Mouse (Mus musculus) gonadal fat pad, adult 2 months (tissue): ENCODE data around the gene Cdc6. TPM values are rescaled to one million over a fixed set of nuclear protein-coding genes. Genes with fewer than 3 reads are reported as not detected.
"Not testable (repeated sequence)": the region's sequence is repeated elsewhere in the genome, so short reads cannot be mapped to it uniquely, and the experiment has no call there.

Experiments used
- DNase-seq: peaks from one replicate; pipeline ENCODE4 v3.0.0-alpha.2; 2012; ENCODE audit warnings: low read depth
- polyA plus RNA-seq: library from polyadenylated mRNA; depleted of rRNA; stranded (reverse); fragments of >200 nt; gene quantifications from 2 replicates; pipeline ENCODE4 v1.2.3, GENCODE M21; 2012

Gene Cdc6
- polyA plus RNA-seq, 1 experiment = 0.35 TPM

DNA sequence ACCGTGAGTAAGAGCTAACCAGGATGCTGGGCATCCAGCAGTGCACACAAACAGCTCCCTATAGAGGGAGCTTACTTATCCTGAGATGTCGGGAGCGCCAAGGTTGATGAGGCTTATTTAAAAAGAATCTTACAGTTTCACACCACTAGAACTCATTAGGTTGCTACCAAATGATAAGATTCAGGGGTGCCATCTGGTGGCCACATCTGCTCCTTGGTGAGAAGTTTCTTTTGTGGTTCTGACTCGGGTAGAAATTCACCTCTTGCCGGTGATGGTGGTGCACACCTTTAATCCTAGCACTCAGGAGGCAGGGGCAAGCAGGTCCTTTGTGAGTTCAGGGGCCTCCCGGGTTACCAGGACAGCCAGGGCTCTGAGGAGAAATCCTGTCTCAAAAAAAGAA, 2.1 kb downstream of the Cdc6 start:
- DNase-seq = no peak

DNA sequence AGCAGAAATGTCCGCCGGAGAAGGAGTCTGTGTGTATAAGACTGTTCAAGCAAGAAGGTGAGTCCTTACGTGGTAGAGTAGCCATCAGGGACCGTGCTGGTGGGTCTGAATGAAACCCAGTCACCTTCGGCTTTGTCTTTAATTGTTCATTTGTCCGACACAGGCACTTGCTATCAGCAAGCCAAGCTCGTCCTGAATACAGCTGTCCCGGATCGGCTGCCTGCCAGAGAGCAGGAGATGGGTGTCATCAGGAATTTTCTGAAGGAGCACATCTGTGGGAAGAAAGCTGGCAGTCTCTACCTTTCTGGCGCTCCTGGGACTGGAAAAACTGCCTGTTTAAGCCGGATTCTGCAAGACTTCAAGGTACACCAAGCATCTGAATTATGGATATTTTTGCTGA, 2.8 kb downstream of the Cdc6 start:
- no peak for DNase-seq

DNA sequence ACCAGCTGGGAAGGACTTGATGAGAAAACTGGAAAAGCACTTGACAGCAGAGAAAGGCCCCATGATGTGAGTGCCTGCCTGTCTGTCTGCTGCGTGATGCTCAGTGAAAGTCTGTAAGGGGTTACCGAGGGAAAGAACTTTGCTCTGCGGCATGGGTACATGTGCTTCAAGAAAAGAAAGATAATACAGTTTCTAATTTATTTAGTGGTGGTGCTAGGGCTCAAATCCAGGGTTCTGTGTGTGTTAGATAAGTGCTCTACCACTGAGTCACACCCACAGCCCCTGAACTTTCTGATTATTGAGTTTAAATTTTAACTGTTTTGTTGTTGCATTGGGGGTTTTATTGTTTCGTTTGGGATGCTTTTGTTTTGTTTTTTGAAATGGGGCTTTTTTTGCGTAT, 3.9 kb downstream of the Cdc6 start:
- no peak for DNase-seq

DNA sequence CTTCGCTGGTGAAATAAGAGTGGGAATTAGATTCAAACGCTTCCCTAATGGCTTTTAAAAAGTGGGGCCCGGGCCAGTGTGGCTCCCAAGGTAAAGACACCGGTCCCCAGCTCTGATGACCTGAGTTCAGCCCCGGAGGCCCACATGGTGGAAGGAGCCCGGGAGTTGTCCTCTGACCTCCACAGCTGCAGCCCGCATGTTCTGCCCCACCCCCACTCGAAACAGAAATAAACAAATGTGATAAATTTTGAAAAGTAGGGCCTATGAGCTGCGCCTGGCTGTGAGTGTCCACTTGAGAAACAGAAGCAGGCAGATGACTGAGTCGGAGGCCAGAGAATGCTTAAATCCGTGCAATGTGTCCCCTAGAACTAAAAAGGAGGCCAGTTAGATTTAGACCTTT, 6.6 kb downstream of the Cdc6 start:
- no peak for DNase-seq

DNA sequence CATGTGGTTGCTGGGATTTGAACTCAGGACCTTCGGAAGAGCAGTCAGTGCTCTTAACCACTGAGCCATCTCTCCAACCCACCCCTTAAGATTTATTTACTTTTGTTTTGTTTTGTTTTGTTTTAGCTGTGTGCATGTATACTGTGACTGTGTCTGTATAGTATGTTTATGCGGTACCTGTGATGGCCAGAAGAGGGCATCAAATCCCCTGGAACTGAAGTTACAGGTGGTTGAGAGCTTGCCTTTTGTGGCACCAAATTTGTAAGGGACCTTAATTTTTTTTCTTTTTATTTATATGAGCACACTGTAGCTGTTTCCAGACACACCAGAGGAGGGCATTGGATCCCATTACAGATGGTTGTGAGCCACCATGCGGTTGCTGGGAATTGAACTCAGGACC, 8.8 kb downstream of the Cdc6 start:
- not testable (repeated sequence) for DNase-seq

DNA sequence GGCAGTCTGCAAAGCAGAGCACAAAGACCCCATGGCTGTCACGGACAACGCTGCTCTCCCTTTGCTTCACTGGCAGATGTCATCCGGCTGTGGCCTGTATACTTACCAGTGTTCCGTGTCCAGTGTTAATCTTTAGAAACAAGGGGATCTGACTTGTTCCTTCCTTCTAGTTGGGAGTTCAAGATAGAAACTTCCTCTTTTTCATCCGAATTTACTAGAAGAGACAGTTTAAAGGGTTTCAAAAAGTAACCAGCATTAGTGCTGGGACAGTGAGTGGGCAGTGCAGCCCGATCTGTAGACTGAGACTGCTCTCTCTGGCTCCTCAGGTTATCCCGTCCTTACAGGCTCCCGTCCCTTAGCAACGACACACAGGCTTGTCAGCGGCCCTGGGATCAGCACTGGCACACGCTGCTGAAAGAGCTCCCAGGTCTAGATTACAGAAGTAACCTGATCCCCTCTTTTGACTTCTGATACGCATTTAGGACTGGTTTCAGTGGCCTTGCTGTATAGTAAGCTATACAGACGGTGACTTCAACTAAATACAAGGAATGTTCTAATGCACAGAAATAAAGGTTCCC, 9.9 kb downstream of the Cdc6 start:
- DNase-seq = no peak

DNA sequence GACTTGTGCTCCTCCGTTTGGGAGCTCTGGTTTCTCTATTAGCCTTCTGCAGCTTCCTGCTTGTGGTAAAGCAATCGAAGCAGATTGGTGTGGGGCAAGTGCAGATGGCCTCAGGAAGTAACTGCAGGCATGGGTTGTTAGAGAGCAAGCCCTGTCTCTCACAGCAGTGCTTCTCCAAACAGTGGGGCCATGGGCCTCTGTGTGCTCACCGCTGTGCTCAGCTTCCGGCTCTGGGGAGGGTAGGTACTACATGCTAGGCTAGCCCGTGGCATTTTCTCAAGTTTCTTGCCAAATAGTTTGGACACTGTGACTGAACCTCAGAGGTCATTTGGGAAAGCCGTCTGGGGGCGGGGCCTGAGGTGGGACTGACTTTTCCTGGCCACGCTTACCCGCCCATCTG, 10.6 kb downstream of the Cdc6 start:
- DNase-seq = no peak

DNA sequence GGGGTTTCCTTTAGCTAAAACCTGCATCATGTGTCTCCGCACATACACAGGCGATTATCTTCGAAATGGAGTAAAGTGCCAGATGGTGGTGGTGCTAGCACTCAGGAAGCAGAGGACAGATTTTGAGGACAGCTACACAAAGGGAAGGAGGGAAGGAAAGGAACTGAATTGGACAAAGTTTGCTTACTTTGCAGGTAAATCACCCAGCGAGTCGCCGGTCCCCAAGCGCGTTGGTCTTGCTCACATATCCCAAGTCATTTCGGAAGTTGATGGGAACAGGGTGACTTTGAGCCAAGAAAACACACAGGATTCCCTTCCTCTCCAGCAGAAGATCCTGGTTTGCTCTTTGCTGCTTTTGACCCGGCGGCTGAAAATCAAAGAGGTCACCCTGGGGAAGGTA, 11.4 kb downstream of the Cdc6 start:
- DNase-seq = no peak

DNA sequence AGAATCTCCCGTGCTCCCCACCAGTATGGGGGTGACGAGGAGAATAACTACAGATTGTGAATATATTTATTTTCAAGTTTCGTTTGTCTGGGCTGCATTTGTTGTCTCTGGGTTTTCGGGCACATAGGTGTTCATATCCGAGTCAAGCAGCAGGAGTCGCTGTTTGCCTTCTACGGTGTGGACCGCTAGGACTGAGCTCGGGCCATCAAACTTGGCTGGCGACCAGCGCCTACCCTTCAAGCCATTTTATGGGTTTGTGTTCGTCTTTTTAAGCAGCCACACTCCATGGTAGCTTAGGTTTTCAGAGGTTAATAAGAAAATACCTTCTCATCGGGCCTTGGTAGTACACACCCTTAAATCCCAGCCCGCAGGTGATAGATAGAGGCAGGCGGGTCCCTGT, 14.2 kb downstream of the Cdc6 start:
- DNase-seq = not testable (repeated sequence)

DNA sequence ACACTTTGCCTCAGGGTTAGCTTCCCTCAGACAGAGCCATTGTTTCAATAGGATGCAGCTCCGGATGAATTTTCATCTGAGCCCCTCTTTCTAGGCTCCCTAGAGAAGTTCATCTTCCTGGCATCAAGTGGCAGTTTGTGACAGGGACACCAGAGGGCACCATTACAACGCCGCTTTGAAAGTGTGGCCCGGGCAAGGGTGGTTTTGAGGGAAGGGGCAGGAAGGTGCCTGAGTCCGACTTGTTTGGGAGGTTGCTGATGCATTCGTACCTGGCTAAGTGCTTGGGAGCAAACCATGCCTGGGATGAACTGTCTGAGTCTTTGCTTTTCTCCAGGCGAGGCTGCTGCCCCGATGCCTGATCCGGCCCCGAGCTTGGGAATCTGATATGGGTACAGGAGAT, 14.7 kb downstream of the Cdc6 start:
- DNase-seq = not testable (repeated sequence)

DNA sequence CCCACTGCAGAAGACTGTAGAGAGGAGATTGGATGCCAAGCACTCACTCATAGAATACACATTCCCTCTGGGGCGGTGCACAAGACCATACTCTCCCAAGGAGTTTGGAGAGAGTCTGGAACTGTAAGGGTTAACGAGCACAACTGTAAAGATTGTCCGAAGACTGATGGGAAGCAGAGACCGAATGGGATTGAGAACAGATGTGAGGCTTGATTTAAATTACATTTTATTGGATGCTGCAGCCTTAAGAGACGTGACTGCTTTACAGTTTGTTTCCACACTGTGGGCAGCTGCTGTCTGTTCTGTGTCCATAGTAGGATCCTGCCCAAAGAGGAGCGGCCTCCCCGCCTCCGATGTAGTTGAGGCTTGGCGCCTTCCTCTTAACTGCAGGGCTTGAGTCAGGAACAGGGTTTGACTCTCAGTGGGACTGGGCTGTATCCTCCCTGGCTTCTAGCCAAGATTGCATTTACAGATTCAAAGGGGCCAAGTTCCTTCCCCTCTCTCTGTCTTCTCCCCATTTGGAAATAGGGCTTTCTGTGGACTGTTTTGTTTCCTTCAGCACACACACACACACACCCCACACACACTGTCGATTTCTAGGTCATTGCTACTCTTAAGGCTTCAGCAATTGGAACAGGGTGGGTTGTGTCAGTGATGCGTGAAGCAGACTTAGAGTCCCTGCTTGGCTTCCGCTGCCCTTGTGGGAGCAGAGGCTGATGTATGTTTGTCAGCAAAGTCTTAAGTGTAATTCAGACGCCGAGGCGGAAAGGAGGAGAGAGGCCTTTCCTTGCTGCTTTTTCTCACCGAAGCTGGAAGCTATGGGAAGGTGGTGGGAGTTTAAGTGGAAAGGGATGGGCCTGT, 15.5 kb downstream of the Cdc6 start:
- not testable (repeated sequence) for DNase-seq

DNA sequence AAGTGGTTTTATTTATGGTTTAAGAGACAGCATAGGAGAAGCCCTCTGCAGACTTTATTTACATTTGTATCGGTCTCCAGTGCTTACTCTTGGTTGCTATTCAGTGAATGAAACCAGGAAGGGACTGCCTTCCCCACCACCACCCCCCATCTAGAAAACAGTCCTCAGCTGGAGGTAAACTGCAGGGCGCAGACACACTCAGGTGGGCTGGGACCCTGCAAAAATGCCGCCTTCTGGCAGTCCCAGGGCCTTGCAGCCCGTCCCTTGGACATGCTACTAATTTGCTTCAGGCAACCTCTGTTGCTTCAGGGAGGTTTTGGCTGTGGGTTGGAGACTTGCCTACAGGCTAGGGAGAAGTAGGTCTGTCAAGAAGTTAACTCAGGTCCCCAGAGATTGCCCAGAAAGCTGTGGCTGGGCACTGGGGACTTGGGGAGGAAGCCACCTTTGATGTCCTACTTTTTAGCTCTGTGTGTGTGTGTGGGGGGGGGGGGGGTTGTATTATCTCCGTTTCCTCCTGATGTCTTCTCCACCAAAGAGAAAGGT, 17.1 kb downstream of the Cdc6 start:
- DNase-seq = no peak

DNA sequence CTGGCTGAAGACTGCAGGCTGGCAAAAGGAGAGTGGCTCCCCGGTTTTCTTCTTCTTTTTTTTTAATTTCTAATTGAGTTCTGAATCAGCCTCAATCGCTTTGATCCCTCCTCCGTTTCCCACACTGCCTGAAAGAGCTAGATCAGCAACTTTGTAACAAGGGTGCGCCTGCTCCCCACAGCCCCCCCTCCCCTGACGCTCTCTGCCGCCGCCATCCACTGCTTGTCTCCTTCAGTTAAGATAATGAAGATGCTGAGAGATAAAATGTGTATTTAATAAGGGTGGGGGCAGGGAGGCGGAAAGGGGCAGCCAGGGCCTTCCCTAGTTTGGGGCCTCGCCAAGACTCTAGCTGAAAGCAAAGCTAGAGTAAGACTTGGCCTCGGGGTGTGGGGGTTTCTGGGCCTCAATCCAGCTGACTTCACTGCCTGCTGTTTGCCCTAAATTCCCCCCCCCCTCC, 17.7 kb downstream of the Cdc6 start:
- DNase-seq = no peak

DNA sequence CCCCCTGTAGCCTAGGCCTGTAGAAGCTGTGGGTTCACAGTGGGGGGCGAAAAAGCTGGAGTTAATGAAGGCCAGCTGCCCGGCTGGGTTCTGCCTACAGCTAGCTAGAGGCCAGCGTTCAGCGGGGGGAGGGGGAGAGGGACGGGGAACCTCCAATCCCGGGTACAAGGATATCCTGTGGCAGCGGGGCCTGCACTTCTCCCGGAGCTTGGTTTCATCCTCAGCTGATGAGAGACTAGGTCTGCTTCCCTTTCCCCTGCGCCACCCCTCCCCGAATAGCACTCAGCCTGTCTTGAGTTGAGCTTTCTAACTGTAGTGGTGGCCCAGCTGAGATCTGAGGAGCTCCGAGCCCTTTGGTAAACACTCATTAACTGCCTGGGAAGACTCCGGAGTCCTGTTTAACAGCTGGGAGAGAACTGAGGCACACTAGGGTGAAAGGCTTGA, 18.3 kb downstream of the Cdc6 start:
- DNase-seq = no peak

DNA sequence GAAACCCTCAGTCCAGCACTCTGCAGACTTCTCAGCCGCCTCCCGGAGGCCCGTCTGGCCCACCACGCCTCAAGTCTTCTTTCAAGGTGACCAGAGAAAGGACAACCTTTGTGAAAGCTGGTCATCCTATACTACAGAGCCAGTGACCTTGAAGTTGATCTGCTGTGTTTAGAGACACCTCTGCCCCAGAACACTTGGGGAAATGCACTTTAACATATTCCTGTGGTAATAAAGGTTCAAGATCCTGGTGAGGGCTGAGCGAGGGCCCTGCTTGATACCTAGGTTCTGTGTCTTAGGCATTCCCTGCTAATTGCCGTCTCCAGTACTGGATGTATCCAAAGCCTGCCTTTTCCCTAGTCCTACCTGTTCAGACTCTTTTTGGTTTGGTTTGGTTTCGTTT, 19.0 kb downstream of the Cdc6 start:
- DNase-seq = no peak

DNA sequence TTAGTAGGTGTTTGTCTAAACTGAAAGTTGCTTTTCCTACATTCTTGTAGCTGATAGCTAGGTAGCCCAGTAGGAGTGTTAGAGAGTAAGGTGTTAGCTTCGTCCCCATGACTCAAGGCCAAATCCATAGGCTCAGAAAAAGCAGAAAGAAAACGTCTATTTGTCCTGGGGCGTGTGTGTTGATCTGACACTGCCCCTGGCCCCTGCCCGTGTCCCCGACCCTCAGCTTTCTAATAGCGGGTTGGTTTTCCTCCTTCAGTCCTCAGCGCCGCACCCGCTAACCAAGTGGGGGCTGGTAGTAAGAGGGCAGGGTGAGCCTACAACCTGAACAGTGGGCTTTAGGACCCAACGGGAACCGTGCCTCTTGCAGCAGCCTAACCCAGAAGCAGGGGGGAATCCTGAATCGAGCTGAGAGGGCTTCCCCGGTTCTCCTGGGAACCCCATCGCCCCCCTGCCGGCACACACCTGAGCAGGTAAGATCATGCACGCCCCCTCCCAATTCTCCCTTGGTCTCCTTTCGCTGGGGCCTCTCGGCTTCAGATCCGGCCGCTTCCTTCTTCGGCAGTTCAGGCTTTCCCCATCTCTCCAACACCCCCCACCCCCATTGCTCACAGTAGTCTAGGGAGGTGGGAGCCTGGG, 20.0 kb downstream of the Cdc6 start, which contains the start of gene Rara:
Gene Rara (plus strand): TSS at position 381 of the 639 bp plus-strand sequence.
- no peak for DNase-seq

DNA sequence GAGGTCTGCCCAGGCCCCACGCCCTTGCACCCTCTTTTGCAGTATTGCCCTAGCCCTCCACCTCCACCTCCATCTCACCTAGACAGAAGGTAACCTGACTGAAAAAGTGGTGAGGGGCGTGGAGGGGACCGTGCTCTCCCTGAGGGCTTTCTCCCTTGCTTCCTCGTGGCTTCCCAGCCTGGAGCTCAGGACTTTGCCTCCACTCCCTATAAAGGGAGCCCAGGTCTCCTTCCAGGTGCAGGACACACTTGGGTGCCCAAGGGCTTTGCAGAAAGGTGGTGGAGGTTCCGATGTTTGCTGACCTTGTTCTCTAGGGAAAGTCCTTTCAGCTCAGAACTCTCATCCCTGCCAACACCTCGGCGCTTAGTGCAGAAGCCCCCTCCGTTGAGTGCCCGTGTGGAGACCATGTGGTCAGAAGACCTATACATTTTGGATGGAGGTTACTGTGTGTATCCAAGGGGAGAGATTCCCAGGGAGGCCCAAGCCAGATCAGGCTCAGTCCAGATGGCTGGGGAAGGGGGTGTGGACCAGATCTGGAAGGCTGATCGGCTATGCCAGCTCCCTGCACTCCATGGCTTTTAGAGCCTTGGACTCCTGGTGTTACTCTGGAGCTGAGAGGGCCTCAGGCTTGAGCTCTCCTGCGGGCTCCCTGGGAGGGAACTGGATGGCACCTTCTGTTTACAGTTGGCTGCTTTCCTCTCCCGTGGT, 20.7 kb downstream of the Cdc6 start:
- no peak for DNase-seq

DNA sequence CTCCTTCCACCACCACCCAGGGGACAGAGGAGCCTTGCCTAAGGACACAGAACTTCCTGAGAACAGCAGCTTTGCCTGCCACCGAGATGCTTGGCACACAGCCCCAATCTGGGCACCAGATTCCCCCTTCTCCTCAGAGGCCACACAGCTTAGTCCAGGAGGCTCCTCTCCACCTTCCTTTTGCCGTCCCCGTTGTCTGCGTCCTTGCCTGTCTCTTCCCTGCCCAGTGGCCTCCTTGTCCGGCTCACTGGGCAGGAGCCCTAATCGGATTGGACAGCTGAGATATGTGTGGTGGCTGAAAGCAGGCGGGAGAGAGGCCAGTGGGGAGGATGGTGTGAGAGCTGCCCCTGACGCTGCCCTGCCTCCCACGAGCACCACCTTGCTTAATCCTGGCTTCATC, 21.9 kb downstream of the Cdc6 start:
- no peak for DNase-seq

DNA sequence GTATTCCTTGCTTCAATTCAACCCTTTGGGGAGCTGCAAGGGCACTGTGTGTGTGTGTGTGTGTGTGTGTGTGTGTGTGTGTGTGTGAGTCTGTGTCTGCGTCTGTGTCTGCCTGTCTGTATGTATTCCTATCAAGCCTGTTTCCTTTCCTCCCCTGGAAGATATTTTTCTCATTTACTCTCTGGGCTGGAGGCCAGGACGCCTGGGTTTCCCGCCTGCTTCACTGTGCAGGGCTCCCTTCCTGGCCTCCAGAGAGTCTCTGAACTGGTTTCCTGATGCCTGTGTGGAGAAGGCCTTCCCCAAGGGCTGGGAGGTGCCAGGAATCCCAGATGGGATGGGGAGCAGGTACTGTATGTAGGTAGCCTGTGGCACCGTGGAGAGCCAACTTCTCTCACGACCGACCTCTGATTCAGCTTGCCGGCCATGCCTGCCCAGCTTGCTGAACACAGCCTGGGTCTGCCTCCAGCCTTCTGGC, 22.6 kb downstream of the Cdc6 start:
- no peak for DNase-seq

DNA sequence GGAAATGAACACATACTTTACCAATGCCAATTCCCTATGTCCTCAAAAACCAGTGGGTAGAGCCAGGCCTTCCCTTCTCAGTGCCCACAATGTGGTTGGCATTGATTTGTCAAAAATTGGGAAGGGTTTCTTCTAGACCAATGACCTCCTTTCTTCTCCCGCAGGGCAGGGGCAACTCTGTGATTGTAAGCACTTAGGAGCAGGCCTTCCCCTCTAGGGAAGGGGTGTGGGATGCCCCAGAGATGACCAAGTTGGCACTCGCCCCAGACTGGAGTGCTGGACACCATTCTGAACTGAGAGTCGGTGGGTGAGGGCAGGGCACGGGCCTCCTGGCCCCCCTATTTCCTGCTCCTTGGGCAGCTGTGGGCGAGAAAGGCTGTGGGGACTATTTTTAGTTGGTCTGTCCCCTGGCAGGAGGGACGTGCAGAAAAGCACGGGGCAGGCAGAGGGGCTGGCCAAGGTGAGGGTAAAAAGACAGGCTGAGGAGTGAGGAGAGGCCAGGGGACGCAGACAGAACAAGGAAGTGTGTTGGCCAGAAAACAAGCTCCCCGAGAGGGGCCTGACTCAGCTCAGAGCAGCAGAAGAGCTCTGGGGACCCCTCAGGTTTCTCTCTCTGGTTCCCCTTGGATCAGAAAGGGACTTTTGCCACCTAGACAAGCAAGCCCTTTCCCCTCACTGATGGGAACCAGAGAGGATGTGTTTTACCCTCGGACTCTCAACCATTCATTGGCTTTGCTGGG, 23.3 kb downstream of the Cdc6 start:
- DNase-seq = no peak
